Mouse (Mus musculus): Measurements from ENCODE around the gene Ccdc47. TPM values are rescaled to one million over a fixed set of nuclear protein-coding genes. Genes with fewer than 3 reads are reported as not detected.
A peak's percentile ranks its signal among the peaks of the same experiment; 100 is the strongest.
"Not testable (repeated sequence)": the region's sequence is repeated elsewhere in the genome, so short reads cannot be mapped to it uniquely, and the experiment has no call there.

Gene Ccdc47
- polyA plus RNA-seq, 1 experiment: not detected

DNA sequence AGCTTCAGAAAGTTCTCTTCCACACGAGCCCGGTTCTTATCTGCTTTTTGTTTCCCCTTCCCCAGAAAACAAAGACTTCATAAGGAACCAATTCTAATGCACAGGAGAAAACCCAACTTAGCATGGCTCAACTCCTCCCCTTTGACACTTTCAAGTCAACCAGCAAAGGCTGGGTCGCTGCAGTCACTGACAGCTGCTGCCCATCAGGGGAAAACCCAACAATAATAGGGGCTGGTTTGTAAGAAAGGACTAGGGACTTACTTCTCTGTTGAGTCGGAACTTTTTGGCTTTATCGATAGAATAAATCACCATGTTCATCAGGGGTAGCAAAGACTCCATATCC lies 14.1 kb downstream of the Ccdc47 start, which contains the start of gene Strada:
TSS of gene Strada (minus strand) at position 46 of the 343 bp plus-strand sequence.
- WGBS: 84% methylated on average over 5 of the region's 5 CpGs
- H3K4me3 ChIP-seq (ENCODE audit: insufficient read depth, low read depth, low read length): no peak within 1 kb of the TSS
- no peak for TF ChIP-seq CTCF (IDR thresholded peaks at IDR 0.05; ENCODE audit: insufficient read depth, low read depth, low read length)
- TF ChIP-seq POLR2A (IDR thresholded peaks at IDR 0.05; ENCODE audit: insufficient read depth, low read depth, low read length): no peak
- no peaks in the 10 kb centered on the region for H3K4me1 ChIP-seq (ENCODE audit: control insufficient read depth, insufficient read depth, low read length)
- H3K27ac ChIP-seq (ENCODE audit: insufficient read depth, low read depth, low read length): no peak within 1 kb of the TSS

DNA sequence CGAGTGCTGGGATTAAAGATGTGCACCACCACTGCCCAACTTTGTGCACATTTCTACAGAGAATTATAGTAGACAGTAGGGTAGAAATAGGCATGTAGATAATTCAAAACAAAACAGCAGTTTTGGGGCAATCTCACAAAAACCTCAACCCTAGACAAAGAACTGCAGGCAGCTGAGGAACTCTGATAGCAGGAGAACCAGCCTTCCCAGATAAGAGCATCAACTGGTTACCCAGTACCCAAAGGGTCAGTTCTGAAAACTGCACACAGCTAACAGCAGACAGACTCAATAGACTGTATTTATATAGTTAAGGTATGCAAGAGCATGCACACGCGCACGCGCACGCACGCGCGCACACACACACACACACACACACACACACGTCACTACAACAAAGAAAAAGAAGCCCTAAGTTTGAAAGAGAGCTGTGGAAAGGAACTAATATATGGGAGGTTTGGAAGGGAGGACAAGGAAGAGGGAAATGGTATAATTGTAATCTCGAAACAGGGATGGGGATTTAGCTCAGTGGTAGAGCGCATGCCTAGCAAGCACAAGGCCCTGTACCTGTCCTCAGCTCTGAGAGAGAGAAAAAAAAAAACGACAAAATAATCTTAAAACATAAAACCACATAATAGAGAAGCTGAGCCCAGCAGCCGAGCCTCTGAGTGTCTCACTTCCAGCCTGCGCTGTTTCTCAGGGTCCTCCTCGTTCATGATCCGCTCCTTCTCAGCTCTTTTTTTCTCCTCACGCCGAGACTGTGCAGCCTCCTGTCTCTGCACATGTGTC lies 14.6 kb downstream of the Ccdc47 start:
- Histone ChIP-seq H3K27ac (ENCODE audit: insufficient read depth, low read depth, low read length) (no peak overlapping the region), H3K4me3 (ENCODE audit: insufficient read depth, low read depth, low read length) (no peak overlapping the region), H3K4me1 (ENCODE audit: control insufficient read depth, insufficient read depth, low read length) (no peaks in the 10 kb centered on the region)
- WGBS: 91% methylated on average over 19 of the region's 19 CpGs
- TF ChIP-seq CTCF (IDR thresholded peaks at IDR 0.05; ENCODE audit: insufficient read depth, low read depth, low read length): no peak
- TF ChIP-seq POLR2A (IDR thresholded peaks at IDR 0.05; ENCODE audit: insufficient read depth, low read depth, low read length): no peak

DNA sequence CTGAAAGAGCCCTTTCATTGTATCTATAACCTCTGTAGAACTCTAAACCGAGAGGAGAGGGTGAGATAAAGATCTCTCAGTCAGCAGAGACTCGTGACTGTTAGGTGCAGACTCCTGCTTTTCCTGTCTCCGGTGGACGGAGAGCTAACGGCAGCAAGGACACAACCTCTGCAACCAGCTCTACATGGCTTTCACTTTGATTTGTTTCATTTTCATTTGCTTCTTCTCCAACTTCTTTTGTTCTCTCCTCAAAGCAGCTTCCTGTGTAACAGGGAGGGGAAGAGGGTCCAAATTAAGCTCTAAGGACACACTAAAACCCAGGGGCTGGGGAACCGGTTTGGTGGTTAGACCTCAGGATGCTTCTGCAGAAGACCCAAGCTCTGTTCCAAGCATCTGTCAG lies 15.4 kb downstream of the Ccdc47 start:
- no peak for TF ChIP-seq CTCF (IDR thresholded peaks at IDR 0.05; ENCODE audit: insufficient read depth, low read depth, low read length)
- no peak for TF ChIP-seq POLR2A (IDR thresholded peaks at IDR 0.05; ENCODE audit: insufficient read depth, low read depth, low read length)
- no peak overlapping the region for H3K27ac ChIP-seq (ENCODE audit: insufficient read depth, low read depth, low read length)
- 74% methylated on average over 6 of the region's 6 CpGs for WGBS
- H3K4me1 ChIP-seq (ENCODE audit: control insufficient read depth, insufficient read depth, low read length): no peaks in the 10 kb centered on the region
- no peak overlapping the region for H3K4me3 ChIP-seq (ENCODE audit: insufficient read depth, low read depth, low read length)

DNA sequence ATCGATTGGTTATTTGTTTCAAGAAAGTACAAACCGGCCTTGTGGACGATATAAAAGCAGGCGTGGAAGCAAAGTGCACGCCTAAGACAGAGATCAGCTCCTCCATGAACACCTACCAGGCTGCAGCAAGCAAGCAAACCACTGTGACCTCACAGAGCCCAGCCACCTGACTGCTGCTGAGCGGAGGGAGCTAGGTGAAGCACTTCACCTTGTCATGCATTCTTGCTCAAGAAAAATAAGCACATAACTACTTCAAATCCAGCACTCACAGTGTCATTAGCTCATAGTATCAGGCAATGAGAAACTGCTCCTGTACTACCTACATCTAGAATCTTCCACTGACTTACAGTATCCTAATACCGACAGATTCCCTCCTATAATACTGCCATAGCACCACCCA lies 16.1 kb downstream of the Ccdc47 start:
- 88% methylated on average over 7 of the region's 7 CpGs for WGBS
- H3K4me3 ChIP-seq (ENCODE audit: insufficient read depth, low read depth, low read length); H3K4me1 ChIP-seq (ENCODE audit: control insufficient read depth, insufficient read depth, low read length); H3K27ac ChIP-seq (ENCODE audit: insufficient read depth, low read depth, low read length): not testable (repeated sequence)

DNA sequence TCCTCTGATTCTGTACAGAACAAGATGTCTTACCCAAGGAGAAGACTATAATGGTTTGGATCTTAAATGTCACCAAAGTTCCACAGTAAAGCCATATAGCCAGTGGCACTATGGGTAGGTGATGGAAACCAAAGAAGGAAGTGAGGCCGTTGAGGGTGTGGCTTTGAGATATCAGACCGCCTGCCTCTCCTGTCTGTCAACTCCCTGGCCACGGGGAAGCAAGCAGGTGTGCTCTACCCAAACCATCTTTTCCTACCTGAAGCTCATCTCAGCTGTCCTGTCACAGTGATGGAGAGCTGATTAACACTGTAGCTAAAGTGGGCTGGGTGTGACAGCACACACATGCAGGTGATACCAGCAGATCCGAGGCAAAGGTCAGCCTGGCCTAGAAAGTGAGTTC lies 17.9 kb downstream of the Ccdc47 start:
- H3K27ac ChIP-seq (ENCODE audit: insufficient read depth, low read depth, low read length): no peak overlapping the region
- TF ChIP-seq CTCF (IDR thresholded peaks at IDR 0.05; ENCODE audit: insufficient read depth, low read depth, low read length): no peak
- TF ChIP-seq POLR2A (IDR thresholded peaks at IDR 0.05; ENCODE audit: insufficient read depth, low read depth, low read length): no peak
- H3K4me1 ChIP-seq (ENCODE audit: control insufficient read depth, insufficient read depth, low read length): no peaks in the 10 kb centered on the region
- WGBS: 88% methylated on average over 4 of the region's 4 CpGs
- H3K4me3 ChIP-seq (ENCODE audit: insufficient read depth, low read depth, low read length): no peak overlapping the region

DNA sequence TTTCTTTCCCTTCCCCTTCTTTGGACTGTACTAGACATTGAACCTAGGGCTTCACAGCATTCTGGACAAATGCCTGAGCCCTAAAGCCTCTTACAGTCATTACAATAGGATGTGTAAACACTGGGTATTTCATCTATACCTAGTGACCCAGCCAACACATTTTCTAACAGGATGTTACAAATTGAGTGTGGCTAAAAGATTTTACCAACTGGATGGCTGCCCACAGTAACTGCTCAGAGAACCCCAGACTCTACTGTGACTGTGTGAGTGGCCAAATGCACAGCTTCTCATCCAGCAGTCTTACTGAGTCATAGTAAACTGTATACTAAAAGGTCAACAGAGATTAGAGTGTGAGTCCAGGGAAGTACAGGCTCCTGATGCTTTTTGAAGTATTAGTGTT lies 20.8 kb downstream of the Ccdc47 start:
- TF ChIP-seq POLR2A (IDR thresholded peaks at IDR 0.05; ENCODE audit: insufficient read depth, low read depth, low read length): no peak
- TF ChIP-seq CTCF (IDR thresholded peaks at IDR 0.05; ENCODE audit: insufficient read depth, low read depth, low read length): no peak
- Histone ChIP-seq H3K4me3 (ENCODE audit: insufficient read depth, low read depth, low read length) (no peak overlapping the region), H3K27ac (ENCODE audit: insufficient read depth, low read depth, low read length) (no peak overlapping the region), H3K4me1 (ENCODE audit: control insufficient read depth, insufficient read depth, low read length) (no peaks in the 10 kb centered on the region; the same call in 1 of the 2 replicates)

DNA sequence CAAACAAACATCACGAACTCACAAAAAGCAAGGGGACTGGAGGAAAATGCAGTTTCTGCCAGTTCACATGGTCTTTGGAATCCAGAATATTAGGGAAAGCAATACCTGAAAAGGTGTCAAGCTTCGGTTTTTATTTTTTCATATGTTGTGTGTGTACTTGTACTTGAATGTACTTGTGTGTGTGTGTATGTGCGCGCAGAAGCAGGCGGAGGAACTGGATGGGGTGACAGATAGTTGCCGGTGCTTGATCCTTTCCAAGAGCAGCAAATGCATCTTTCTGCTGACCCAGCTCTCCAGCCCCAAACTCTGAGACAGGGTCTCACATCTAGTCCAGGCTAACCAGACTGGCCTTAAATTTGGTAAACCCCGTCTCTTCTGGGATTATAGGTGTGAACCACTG lies 21.3 kb downstream of the Ccdc47 start:
- no peak overlapping the region for H3K4me3 ChIP-seq (ENCODE audit: insufficient read depth, low read depth, low read length)
- TF ChIP-seq CTCF (IDR thresholded peaks at IDR 0.05; ENCODE audit: insufficient read depth, low read depth, low read length): no peak
- TF ChIP-seq POLR2A (IDR thresholded peaks at IDR 0.05; ENCODE audit: insufficient read depth, low read depth, low read length): no peak
- no peak overlapping the region for H3K27ac ChIP-seq (ENCODE audit: insufficient read depth, low read depth, low read length)
- 89% methylated on average over 7 of the region's 7 CpGs for WGBS
- no peaks in the 10 kb centered on the region; the same call in 1 of the 2 replicates for H3K4me1 ChIP-seq (ENCODE audit: control insufficient read depth, insufficient read depth, low read length)

DNA sequence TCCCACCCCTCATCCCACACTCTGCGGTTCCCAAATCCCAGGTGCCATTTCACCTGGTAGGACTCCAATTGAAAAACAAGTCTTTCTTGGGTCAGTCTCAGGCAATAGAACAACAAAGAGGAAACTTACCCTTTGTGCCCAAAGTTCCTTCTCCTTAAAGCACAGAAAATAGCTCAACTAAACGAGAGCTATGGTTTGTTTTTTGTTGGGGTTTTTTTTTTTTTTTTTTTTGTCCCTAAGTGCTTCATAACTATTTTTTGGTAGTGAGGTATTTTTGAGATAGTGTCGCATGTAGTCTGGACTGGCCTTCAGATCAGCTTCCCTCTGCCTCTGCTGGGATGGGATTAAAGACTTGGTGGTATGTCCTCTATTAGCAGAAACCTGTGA lies 22.0 kb downstream of the Ccdc47 start:
- WGBS: 20% methylated on average over 3 of the region's 3 CpGs
- H3K4me3 ChIP-seq (ENCODE audit: insufficient read depth, low read depth, low read length): peak overlapping the region; percentile 42
- TF ChIP-seq CTCF (IDR thresholded peaks at IDR 0.05; ENCODE audit: insufficient read depth, low read depth, low read length) (no peak), POLR2A (IDR thresholded peaks at IDR 0.05; ENCODE audit: insufficient read depth, low read depth, low read length) (no peak)
- peak overlapping the region; percentile 54 for H3K27ac ChIP-seq (ENCODE audit: insufficient read depth, low read depth, low read length)
- H3K4me1 ChIP-seq (ENCODE audit: control insufficient read depth, insufficient read depth, low read length): no peaks in the 10 kb centered on the region; the same call in 1 of the 2 replicates

DNA sequence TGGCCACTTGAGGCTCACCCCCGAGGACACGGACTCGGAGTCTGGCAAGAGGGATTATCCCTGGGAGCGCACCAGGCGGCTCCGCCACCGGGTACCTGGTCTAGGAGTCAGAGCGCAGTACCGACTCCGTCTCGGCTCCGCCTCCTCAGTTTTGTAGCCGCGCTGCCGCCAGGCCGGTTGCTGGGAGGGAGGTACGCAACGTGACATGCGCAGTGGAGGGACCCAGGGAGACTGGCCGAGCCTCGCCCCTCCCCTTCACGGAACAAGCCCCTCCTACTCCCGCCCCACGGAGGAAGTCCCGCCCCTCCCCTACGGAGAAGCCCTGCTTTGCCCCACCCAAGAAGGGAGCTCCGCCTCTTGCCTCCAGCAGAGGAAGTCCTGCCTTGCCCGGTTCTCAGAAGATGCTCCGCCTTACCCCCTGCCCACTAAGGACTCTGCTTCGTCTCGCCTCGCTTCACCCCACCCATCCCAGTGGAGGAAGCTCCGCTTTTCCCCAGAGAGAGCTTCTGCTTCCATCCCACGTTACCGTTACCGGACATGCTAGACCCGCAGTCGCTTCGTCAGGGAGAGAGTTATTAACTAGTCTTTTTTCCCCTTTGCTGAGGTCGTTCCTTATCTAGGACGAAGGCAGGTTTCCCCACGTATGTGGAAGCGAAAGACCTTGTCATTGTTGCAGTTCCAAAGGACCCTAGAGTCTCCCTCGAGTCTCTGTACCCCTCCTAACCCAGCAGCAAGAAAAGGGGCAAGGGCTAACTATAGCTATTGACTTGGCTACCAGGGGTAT lies 22.6 kb downstream of the Ccdc47 start:
- under 1% methylated on average over 44 of the region's 44 CpGs for WGBS
- H3K4me3 ChIP-seq (ENCODE audit: insufficient read depth, low read depth, low read length): peak overlapping the region; percentile 67
- peak overlapping the region; percentile 59 for H3K27ac ChIP-seq (ENCODE audit: insufficient read depth, low read depth, low read length)
- peak; percentile 8; the same call in 1 of the 2 replicates for TF ChIP-seq CTCF (IDR thresholded peaks at IDR 0.05; ENCODE audit: insufficient read depth, low read depth, low read length)
- peak; percentile 46; the same call in 1 of the 2 replicates for TF ChIP-seq POLR2A (IDR thresholded peaks at IDR 0.05; ENCODE audit: insufficient read depth, low read depth, low read length)
- no peaks in the 10 kb centered on the region; the same call in 1 of the 2 replicates for H3K4me1 ChIP-seq (ENCODE audit: control insufficient read depth, insufficient read depth, low read length)

Measured in olfactory bulb, adult 2 months (tissue).